Mouse (Mus musculus): ENCODE measurements around the gene Hadha.

DNA sequence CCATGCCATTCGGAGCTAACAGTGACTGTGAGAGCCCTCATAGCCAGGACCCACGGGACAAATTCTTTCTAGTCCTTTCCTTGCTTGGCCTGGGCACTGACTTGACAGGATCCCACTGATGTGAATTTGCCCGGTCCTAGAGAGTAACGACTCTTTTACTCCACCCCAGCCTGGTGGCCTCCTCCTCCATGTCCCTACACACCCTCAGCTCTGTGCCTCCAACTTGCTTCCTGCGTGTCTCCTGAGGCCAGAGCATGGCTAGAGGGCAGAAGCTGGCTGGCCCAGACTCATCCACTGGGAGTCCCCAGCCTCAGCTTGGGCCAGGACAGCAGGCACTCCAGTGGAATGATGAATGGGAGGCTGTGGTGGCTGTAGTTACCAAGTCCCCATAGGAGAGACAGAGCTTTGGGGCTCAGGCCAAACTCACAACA, 47.3 kb downstream of the Hadha start:
- TF ChIP-seq CTCF (IDR thresholded peaks at IDR 0.05; ENCODE audit: low read depth) = no peak
- no peak for TF ChIP-seq EP300 (IDR thresholded peaks at IDR 0.05; ENCODE audit: low read depth)
